Mouse (Mus musculus) forebrain, postnatal 0 days (tissue): Measurements from ENCODE around the gene Srsf5. TPM values are rescaled to one million over a fixed set of nuclear protein-coding genes. Genes with fewer than 3 reads are reported as not detected.
"Not testable (repeated sequence)": the region's sequence is repeated elsewhere in the genome, so short reads cannot be mapped to it uniquely, and the experiment has no call there.

Source experiments
- ATAC-seq: fragments of 200-750 bp; cut with Nextera tagmentation; 2 replicates; pipeline ENCODE4 v1.8.0; 2017; ENCODE audit warnings: mild to moderate bottlenecking, moderate library complexity
- DNase-seq: peaks from one replicate; pipeline ENCODE4 v3.0.0-alpha.2; 2015
- H3K27ac ChIP-seq: fragments of 300-500 bp; sonication (generic); 2 replicates; pipeline ENCODE4 v1.5.1; 2014; ENCODE audit warnings: low read depth, mild to moderate bottlenecking, antibody characterized with exemption, low read length, moderate library complexity, mixed read lengths
- H3K27me3 ChIP-seq: fragments of 300-500 bp; sonication (generic); 2 replicates; pipeline ENCODE4 v1.6.1; 2014; ENCODE audit warnings: mild to moderate bottlenecking, low read length, mixed read lengths; ENCODE audit not compliant: insufficient read depth
- H3K36me3 ChIP-seq: fragments of 300-500 bp; sonication (generic); 2 replicates; pipeline ENCODE4 v1.6.1; 2014; ENCODE audit warnings: mild to moderate bottlenecking, moderate library complexity; ENCODE audit not compliant: insufficient read depth
- H3K4me1 ChIP-seq: fragments of 300-500 bp; sonication (generic); 2 replicates; pipeline ENCODE4 v1.6.1; 2014; ENCODE audit warnings: antibody characterized with exemption; ENCODE audit not compliant: insufficient read depth
- H3K4me2 ChIP-seq: fragments of 300-500 bp; sonication (generic); 2 replicates; pipeline ENCODE4 v1.6.1; 2014; ENCODE audit warnings: low read depth, mild to moderate bottlenecking, moderate library complexity
- H3K4me3 ChIP-seq: fragments of 300-500 bp; sonication (generic); 2 replicates; pipeline ENCODE4 v1.5.1; 2014; ENCODE audit warnings: low read depth, low read length, mixed read lengths
- H3K9ac ChIP-seq: fragments of 300-500 bp; sonication (generic); 2 replicates; pipeline ENCODE4 v1.6.1; 2014; ENCODE audit warnings: mild to moderate bottlenecking
- H3K9me3 ChIP-seq: fragments of 300-500 bp; sonication (generic); 2 replicates; pipeline ENCODE4 v1.6.1; 2016; ENCODE audit warnings: low read length
- CTCF ChIP-seq: sonication (generic); IDR thresholded peaks from 2 replicates; pipeline ENCODE4 v1.5.1; 2016; ENCODE audit warnings: antibody characterized with exemption, control low read depth, low read depth
- WGBS: fragments of 180-500 bp; shearing (Covaris S2); extraction: QIAGEN DNeasy Blood & Tissue Kit; methylation state at CpG from one replicate; pipeline ENCODE4 v1.1.7; 2014; 5-methylcytosine and 5-hydroxymethylcytosine counted together
- polyA plus RNA-seq: library from polyadenylated mRNA; unstranded; fragments of >200 nt; fragmentation: Nextera tagmentation; extraction: Ambion mirVana; gene quantifications from 2 replicates; pipeline ENCODE4 v1.2.1, GENCODE M21; 2015
- total RNA-seq: library from RNA; depleted of rRNA; stranded (reverse); fragments of >200 nt; gene quantifications from 2 replicates; pipeline ENCODE4 v1.2.3, GENCODE M21; 2014

Srsf5 gene
- total and polyA plus RNA-seq, 2 experiments from 2014 or later = 488 to 529 TPM

- Histone ChIP-seq H3K4me2 (peak overlapping the region; percentile 65), H3K9ac (peak overlapping the region; percentile 98), H3K27me3 (no peaks in the 10 kb centered on the region), H3K9me3 (no peaks in the 10 kb centered on the region), H3K27ac (peak overlapping the region; percentile 99), H3K4me3 (peak overlapping the region; percentile 100), H3K36me3 (peaks cover 30% of the 10 kb centered on the region), H3K4me1 (no peaks in the 10 kb centered on the region)
- DNase-seq (peak; percentile 98), ATAC-seq (peak; percentile 97)
- under 1% methylated on average over 47 of the region's 47 CpGs for WGBS
- no peak for TF ChIP-seq CTCF
Measured at GRCm38 (mm10) chr12:80945996-80946355, 672 bp downstream of the Srsf5 start.

- Histone ChIP-seq H3K9me3 (no peaks in the 10 kb centered on the region), H3K36me3 (peaks cover 47% of the 10 kb centered on the region), H3K27me3 (no peaks in the 10 kb centered on the region), H3K4me2 (no peak overlapping the region), H3K27ac (no peak overlapping the region), H3K4me1 (no peaks in the 10 kb centered on the region), H3K4me3 (no peak overlapping the region), H3K9ac (no peak overlapping the region)
- no peak for TF ChIP-seq CTCF
- ATAC-seq (no peak), DNase-seq (no peak)
- 94% methylated on average over 18 of the region's 18 CpGs for WGBS
Measured at GRCm38 (mm10) chr12:80948202-80948601, 2.9 kb downstream of the Srsf5 start.

DNA sequence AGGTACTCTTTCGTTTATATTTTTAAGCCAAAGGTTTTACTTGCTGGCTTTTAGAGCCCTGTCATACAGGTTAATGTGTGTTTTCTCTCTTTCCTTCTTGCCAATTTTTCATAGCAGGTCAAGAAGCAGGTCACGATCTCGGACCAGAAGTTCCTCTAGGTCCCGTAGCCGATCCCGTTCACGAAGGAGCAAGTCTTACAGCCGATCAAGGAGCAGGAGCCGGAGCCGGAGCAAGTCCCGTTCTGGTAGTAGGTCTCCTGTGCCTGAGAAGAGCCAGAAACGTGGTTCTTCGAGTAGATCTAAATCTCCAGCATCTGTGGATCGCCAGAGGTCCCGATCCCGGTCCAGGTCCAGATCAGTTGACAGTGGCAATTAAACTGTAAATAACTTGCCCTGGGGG, 4.3 kb downstream of the Srsf5 start:
- H3K4me2 ChIP-seq, H3K4me1 ChIP-seq, H3K27ac ChIP-seq, ATAC-seq, H3K9me3 ChIP-seq, H3K27me3 ChIP-seq, H3K9ac ChIP-seq, H3K4me3 ChIP-seq, DNase-seq: not testable (repeated sequence)
- H3K36me3 ChIP-seq = peaks cover 61% of the 10 kb centered on the region
- WGBS = 94% methylated on average over 15 of the region's 16 CpGs

DNA sequence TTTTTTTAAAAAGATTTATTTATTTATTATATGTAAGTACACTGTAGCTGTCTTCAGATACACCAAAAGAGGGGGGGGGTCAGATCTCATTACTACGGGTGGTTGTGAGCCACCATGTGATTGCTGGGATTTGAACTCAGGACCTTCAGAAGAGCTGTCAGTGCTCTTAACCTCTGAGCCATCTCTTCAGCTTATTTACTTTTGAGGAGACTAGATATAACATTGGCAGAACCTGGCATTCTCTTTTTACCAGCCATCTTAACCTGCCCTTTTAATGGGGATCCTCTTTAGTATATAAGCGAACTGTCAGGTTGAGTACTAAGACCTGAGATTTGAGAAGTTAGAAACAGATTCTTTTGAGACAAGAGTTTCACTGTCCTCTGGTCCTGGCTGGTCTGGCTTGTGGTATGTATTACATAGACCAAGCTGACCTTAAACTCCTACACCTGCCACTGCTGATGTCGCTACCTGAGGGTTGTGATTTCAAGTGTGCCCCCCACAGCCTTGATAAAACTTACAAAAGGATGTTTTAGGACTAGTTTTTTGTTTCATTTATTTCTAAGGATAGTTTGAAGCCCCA, 6.4 kb downstream of the Srsf5 start:
- H3K27me3 ChIP-seq = no peaks in the 10 kb centered on the region
- 97% methylated on average over 3 of the region's 3 CpGs for WGBS
- H3K4me3 ChIP-seq = no peak overlapping the region
- no peak overlapping the region for H3K4me2 ChIP-seq
- H3K4me1 ChIP-seq = no peaks in the 10 kb centered on the region
- no peak for DNase-seq
- no peaks in the 10 kb centered on the region for H3K9me3 ChIP-seq
- no peak for ATAC-seq
- peaks cover 76% of the 10 kb centered on the region for H3K36me3 ChIP-seq
- H3K9ac ChIP-seq = no peak overlapping the region
- H3K27ac ChIP-seq = no peak overlapping the region
- no peak for TF ChIP-seq CTCF

DNA sequence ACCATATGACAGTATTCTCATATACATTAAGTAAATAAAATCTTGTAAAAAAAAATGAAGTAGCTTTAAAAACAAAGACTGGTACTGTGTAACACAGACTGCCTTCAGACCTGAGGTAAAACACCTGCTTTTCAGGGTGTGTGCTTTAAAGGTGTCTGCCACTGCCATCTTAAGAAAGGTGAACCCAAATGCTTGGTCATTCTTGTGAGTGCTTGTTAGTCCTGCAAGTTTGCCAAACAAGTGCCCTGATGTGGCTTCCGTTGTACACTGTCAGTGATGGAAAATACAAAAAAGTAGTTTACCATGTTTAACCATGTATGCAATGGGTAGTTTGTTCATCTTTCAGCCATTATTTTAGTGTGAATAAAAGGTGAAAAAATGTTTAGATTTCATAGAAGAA, 7.2 kb downstream of the Srsf5 start:
- DNase-seq (no peak), ATAC-seq (no peak)
- no peak overlapping the region for H3K4me3 ChIP-seq
- H3K9me3 ChIP-seq = no peaks in the 10 kb centered on the region
- H3K27ac ChIP-seq = no peak overlapping the region
- no peak overlapping the region for H3K4me2 ChIP-seq
- no peaks in the 10 kb centered on the region for H3K4me1 ChIP-seq
- TF ChIP-seq CTCF = no peak
- peaks cover 79% of the 10 kb centered on the region for H3K36me3 ChIP-seq
- WGBS = 92% methylated on average over 1 of the region's 1 CpGs
- H3K27me3 ChIP-seq = no peaks in the 10 kb centered on the region
- no peak overlapping the region for H3K9ac ChIP-seq

DNA sequence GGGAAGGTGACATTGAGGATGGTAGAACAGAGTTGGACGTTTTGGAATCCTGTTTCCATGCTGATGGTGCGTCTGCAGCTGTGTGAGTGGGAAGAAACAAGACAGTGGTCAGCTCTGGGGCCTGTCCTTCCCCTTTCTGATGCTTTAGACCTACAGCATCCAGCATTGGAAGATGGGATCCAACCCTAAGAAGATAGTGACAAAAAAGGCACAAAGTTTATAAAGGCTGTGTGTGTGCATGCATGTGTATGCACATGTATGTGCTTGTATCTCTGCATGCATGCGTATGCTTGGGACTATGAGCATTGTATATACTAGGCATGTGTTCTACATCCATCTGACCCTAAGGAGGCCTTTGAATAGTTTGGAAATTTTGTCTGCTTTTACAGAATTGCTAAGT, 10.7 kb downstream of the Srsf5 start:
- no peak overlapping the region for H3K4me2 ChIP-seq
- H3K27me3 ChIP-seq = no peaks in the 10 kb centered on the region
- H3K4me1 ChIP-seq = no peaks in the 10 kb centered on the region
- no peak for TF ChIP-seq CTCF
- ATAC-seq (no peak), DNase-seq (no peak)
- H3K9ac ChIP-seq = no peak overlapping the region
- no peaks in the 10 kb centered on the region for H3K9me3 ChIP-seq
- H3K4me3 ChIP-seq = no peak overlapping the region
- 84% methylated on average over 3 of the region's 3 CpGs for WGBS
- H3K36me3 ChIP-seq = peaks cover 69% of the 10 kb centered on the region
- H3K27ac ChIP-seq = no peak overlapping the region

GRCm38 (mm10) chr12:80957961-80958360, 12.7 kb downstream of the Srsf5 start:
- H3K9ac ChIP-seq = no peak overlapping the region
- H3K9me3 ChIP-seq = no peaks in the 10 kb centered on the region
- H3K36me3 ChIP-seq = peaks cover 58% of the 10 kb centered on the region
- no peak overlapping the region for H3K4me2 ChIP-seq
- no peaks in the 10 kb centered on the region for H3K4me1 ChIP-seq
- no peak overlapping the region for H3K4me3 ChIP-seq
- ATAC-seq (no peak), DNase-seq (no peak)
- TF ChIP-seq CTCF = no peak
- WGBS = 87% methylated on average over 4 of the region's 4 CpGs
- no peaks in the 10 kb centered on the region for H3K27me3 ChIP-seq
- no peak overlapping the region for H3K27ac ChIP-seq
